Mouse (Mus musculus) cerebellum, postnatal 36 days (tissue): ENCODE measurements around the gene Ifnl2.

Experiments
- DNase-seq, 2 experiments: peaks; one replicate each; pipeline ENCODE4 v3.0.0; 2021 to 2022; ENCODE audit warnings: mixed read lengths in 2 of 2

Ifnl2 gene

GRCm38 (mm10) chr7:28490410-28490809 lies 19.8 kb downstream of the Ifnl2 start:
- peak; percentile 82 to 85 for DNase-seq

GRCm38 (mm10) chr7:28488030-28488491 lies 22.2 kb downstream of the Ifnl2 start:
- peak; percentile 16 to 27 for DNase-seq

GRCm38 (mm10) chr7:28484192-28484591 lies 26.1 kb downstream of the Ifnl2 start:
- DNase-seq: no peak

- DNase-seq: no peak
Observed at GRCm38 (mm10) chr7:28482854-28483253, 27.4 kb downstream of the Ifnl2 start.

GRCm38 (mm10) chr7:28478854-28479253 lies 31.4 kb downstream of the Ifnl2 start:
- no peak for DNase-seq

- no peak for DNase-seq
Observed at GRCm38 (mm10) chr7:28477363-28477762, 32.9 kb downstream of the Ifnl2 start.

GRCm38 (mm10) chr7:28476191-28476590 lies 34.1 kb downstream of the Ifnl2 start:
- DNase-seq: no peak

- no peak for DNase-seq
Observed at GRCm38 (mm10) chr7:28467213-28467751, 43.0 kb downstream of the Ifnl2 start.

- DNase-seq: no peak
Observed at GRCm38 (mm10) chr7:28466721-28467212, 43.5 kb downstream of the Ifnl2 start.

GRCm38 (mm10) chr7:28464416-28465212 lies 45.6 kb downstream of the Ifnl2 start:
- DNase-seq: peak; percentile 87 to 91

GRCm38 (mm10) chr7:28462769-28463168 lies 47.5 kb downstream of the Ifnl2 start:
- DNase-seq: no peak

- no peak for DNase-seq
Observed at GRCm38 (mm10) chr7:28460361-28460760, 49.9 kb downstream of the Ifnl2 start.
